Mouse (Mus musculus): ENCODE data around the gene Ank2. TPM values are rescaled to one million over a fixed set of nuclear protein-coding genes. Genes with fewer than 3 reads are reported as not detected.

The Ank2 gene
- total RNA-seq, 2 experiments from 2014 or later, result 313 to 315 TPM

GRCm38 (mm10) chr3:127311521-127311920, 187.6 kb downstream of the Ank2 start:
- DNase-seq, result no peak
- intact Hi-C loops (cut with DNase I), result no loop called here

GRCm38 (mm10) chr3:127310079-127310478, 189.1 kb downstream of the Ank2 start:
- intact Hi-C loops (cut with DNase I), result no loop called here
- DNase-seq, result no peak

- no peak for DNase-seq
- intact Hi-C loops (cut with DNase I), result loop anchor here (5.0 kb wide), 1 partner anchor 117 kb away; no protein-coding TSS in a partner anchor
These were observed 195.1 kb downstream of the Ank2 start for GRCm38 (mm10) chr3:127303957-127304553.

GRCm38 (mm10) chr3:127303041-127303440, 196.1 kb downstream of the Ank2 start:
- intact Hi-C loops (cut with DNase I), result loop anchor here (5.0 kb wide), 1 partner anchor 116 kb away; no protein-coding TSS in a partner anchor
- DNase-seq, result no peak

GRCm38 (mm10) chr3:127300790-127301189, 198.4 kb downstream of the Ank2 start:
- intact Hi-C loops (cut with DNase I), result loop anchor here (5.0 kb wide), 1 partner anchor 113 kb away; no protein-coding TSS in a partner anchor
- DNase-seq, result no peak

- DNase-seq, result no peak
- intact Hi-C loops (cut with DNase I), result no loop called here
These were observed 203.2 kb downstream of the Ank2 start for GRCm38 (mm10) chr3:127295921-127296320.

GRCm38 (mm10) chr3:127294610-127295349, 204.4 kb downstream of the Ank2 start:
- no peak for DNase-seq
- intact Hi-C loops (cut with DNase I), result no loop called here

GRCm38 (mm10) chr3:127294079-127294478, 205.1 kb downstream of the Ank2 start:
- no peak for DNase-seq
- intact Hi-C loops (cut with DNase I), result no loop called here

- intact Hi-C loops (cut with DNase I), result no loop called here
These were observed 205.7 kb downstream of the Ank2 start for GRCm38 (mm10) chr3:127293479-127293874.

GRCm38 (mm10) chr3:127292864-127293478, 206.2 kb downstream of the Ank2 start:
- DNase-seq, result no peak
- intact Hi-C loops (cut with DNase I), result no loop called here

More at GRCm38 (mm10) chr3:127293479-127293874, 205.7 kb downstream of the Ank2 start:
- DNase-seq, result no peak

- intact Hi-C loops (cut with DNase I), result no loop called here
- DNase-seq, result no peak
These were observed 216.9 kb downstream of the Ank2 start for GRCm38 (mm10) chr3:127282277-127282676.

- no peak for DNase-seq
These were observed 217.8 kb downstream of the Ank2 start for GRCm38 (mm10) chr3:127281390-127281789.

GRCm38 (mm10) chr3:127280376-127280775, 218.8 kb downstream of the Ank2 start:
- intact Hi-C loops (cut with DNase I), result no loop called here
- DNase-seq, result no peak

More at GRCm38 (mm10) chr3:127281390-127281789, 217.8 kb downstream of the Ank2 start:
- intact Hi-C loops (cut with DNase I), result no loop called here

GRCm38 (mm10) chr3:127275953-127276352, 223.2 kb downstream of the Ank2 start:
- intact Hi-C loops (cut with DNase I), result no loop called here
- no peak for DNase-seq

GRCm38 (mm10) chr3:127272801-127273200, 226.3 kb downstream of the Ank2 start:
- DNase-seq, result no peak
- intact Hi-C loops (cut with DNase I), result no loop called here

- intact Hi-C loops (cut with DNase I), result no loop called here
- DNase-seq, result no peak
These were observed 229.5 kb downstream of the Ank2 start for GRCm38 (mm10) chr3:127269616-127270015.

- no peak for DNase-seq
- intact Hi-C loops (cut with DNase I), result no loop called here
These were observed 231.3 kb downstream of the Ank2 start for GRCm38 (mm10) chr3:127267846-127268245.

GRCm38 (mm10) chr3:127265732-127266131, 233.4 kb downstream of the Ank2 start:
- intact Hi-C loops (cut with DNase I), result no loop called here
- no peak for DNase-seq

GRCm38 (mm10) chr3:127265182-127265581, 234.0 kb downstream of the Ank2 start:
- intact Hi-C loops (cut with DNase I), result no loop called here

GRCm38 (mm10) chr3:127260786-127261166, 238.4 kb downstream of the Ank2 start:
- intact Hi-C loops (cut with DNase I), result no loop called here
- DNase-seq, result no peak

More at GRCm38 (mm10) chr3:127265182-127265581, 234.0 kb downstream of the Ank2 start:
- no peak for DNase-seq

GRCm38 (mm10) chr3:127260007-127260785, 239.0 kb downstream of the Ank2 start:
- intact Hi-C loops (cut with DNase I), result no loop called here
- no peak for DNase-seq

Measured in heart, postnatal 14 days (tissue).